ENCODE assay signal across 19 mouse cellular contexts in genomic region chr2:132195602-132196001, GRCm38 (mm10).
"Had no signal": no experiment of that assay in that cellular context is flagged by ENCODE, and none has a peak within 500 bp of the region (broad histone marks: within the 10 kb centered on the region; RNA-seq: fewer than 3 reads in every experiment).

No protein-coding gene starts in this region.

- H3K4me3 ChIP-seq: layer of hippocampus, adult 2 months; left cerebral cortex, adult 2 months; liver, embryonic 13.5 days; midbrain, embryonic 12.5 days; stomach, embryonic 15.5 days had no signal

- H3K4me2 ChIP-seq: liver, embryonic 13.5 days; midbrain, embryonic 12.5 days; stomach, embryonic 15.5 days had no signal

- H3K4me1 ChIP-seq: liver, embryonic 13.5 days; stomach, embryonic 15.5 days had no signal

- H3K27ac ChIP-seq: kidney, postnatal 0 days; layer of hippocampus, adult 2 months; left cerebral cortex, adult 2 months; liver, embryonic 13.5 days; macrophage; midbrain, embryonic 12.5 days; stomach, embryonic 15.5 days had no signal

- H3K9ac ChIP-seq: liver, embryonic 13.5 days; midbrain, embryonic 12.5 days; stomach, embryonic 15.5 days had no signal

- DNase-seq: kidney, adult 2 months; kidney, postnatal 25 days; layer of hippocampus, adult 9-11 months; layer of hippocampus, postnatal 36 days; liver, embryonic 13.5 days; lung, adult 2 months; lung, postnatal 14 days; right cerebral cortex, adult 18-20 months; right cerebral cortex, postnatal 14 days; right cerebral cortex, postnatal 4 days; spleen, adult 18-20 months; thymus, postnatal 25 days had no signal

- H3K27me3 ChIP-seq: liver, embryonic 13.5 days; midbrain, embryonic 12.5 days; stomach, embryonic 15.5 days had no signal

- ATAC-seq: midbrain, embryonic 16.5 days had no signal

- H3K9me3 ChIP-seq: liver, embryonic 13.5 days; midbrain, embryonic 12.5 days; stomach, embryonic 15.5 days had no signal

- H3K36me3 ChIP-seq: liver, embryonic 13.5 days; midbrain, embryonic 12.5 days; stomach, embryonic 15.5 days had no signal
